Mouse (Mus musculus): Measurements from ENCODE around the gene Uba2.

DNA sequence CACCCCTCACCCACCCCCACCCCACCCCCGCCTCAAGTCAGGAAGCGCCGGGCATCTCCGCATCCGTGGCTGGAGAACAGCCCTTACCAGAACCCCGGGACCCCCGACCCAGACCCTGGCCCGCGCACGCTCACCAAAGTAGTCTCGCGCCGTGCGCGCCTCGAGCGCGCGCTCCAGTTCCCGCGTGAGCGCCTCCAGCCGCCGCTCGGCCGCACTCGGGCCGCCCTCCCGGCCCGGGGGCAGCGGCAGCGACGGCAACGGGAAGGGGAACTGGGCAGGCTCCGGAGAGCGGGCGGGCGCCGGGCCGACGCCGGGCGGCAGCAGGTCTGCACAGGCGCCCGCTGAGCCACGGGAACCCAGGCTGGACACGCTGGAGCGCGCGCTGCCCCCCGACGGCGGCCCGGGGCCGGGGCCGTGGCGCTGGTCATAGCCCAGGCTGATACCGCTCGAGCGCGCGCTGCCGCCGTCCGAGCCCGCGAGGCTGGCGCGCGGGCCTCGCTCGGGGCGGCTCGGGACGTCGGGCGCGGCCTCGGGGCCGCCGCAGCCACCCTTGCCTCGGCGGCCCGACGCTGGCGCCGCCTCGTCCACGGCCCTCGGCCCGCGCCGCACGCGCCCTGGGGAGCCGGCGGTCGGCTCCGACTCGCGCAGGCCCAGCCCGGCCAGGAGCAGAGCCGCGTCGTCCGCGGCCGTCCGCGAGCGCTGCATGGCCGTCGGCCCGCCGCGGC lies 36.9 kb downstream of the Uba2 start:
- TF ChIP-seq CTCF (IDR thresholded peaks at IDR 0.05; ENCODE audit: low read depth) (no peak), EP300 (optimal IDR thresholded peaks at IDR 0.05) (no peak)

Measured in stomach, postnatal 0 days (tissue).